Mouse (Mus musculus): ENCODE data around the gene Atp8a2. TPM values are rescaled to one million over a fixed set of nuclear protein-coding genes. Genes with fewer than 3 reads are reported as not detected.

Atp8a2 gene
- 2.7 TPM for polyA plus RNA-seq (2017; shearing (Covaris generic))

DNA sequence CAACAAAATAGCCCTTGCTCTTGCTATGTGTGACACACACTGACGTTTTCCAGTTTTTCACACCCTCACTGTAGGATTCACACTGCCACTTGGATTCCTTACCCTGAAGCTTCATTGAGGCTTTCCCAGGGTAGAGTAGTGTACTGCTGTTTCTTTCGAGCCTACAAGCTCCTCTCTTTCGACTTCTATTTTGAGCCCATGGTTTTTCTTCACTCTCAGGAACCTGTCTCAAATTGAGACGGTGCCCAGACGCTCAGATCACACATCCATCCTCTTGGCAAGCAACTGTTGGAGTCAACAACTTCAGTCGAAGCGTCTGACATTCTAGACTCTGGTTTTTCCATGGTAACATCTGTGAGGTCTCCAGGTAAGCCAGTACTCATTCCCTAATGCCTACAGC lies at the start of gene Atp8a2:
Gene Atp8a2, minus strand, starts transcription at position 296 of the 400 bp plus-strand sequence.

GRCm38 (mm10) chr14:59625158-59625805 lies 571.7 kb downstream of the Atp8a2 start, which contains the start of gene Shisa2:
TSS of gene Shisa2 (plus strand) at chr14:59625308.

DNA sequence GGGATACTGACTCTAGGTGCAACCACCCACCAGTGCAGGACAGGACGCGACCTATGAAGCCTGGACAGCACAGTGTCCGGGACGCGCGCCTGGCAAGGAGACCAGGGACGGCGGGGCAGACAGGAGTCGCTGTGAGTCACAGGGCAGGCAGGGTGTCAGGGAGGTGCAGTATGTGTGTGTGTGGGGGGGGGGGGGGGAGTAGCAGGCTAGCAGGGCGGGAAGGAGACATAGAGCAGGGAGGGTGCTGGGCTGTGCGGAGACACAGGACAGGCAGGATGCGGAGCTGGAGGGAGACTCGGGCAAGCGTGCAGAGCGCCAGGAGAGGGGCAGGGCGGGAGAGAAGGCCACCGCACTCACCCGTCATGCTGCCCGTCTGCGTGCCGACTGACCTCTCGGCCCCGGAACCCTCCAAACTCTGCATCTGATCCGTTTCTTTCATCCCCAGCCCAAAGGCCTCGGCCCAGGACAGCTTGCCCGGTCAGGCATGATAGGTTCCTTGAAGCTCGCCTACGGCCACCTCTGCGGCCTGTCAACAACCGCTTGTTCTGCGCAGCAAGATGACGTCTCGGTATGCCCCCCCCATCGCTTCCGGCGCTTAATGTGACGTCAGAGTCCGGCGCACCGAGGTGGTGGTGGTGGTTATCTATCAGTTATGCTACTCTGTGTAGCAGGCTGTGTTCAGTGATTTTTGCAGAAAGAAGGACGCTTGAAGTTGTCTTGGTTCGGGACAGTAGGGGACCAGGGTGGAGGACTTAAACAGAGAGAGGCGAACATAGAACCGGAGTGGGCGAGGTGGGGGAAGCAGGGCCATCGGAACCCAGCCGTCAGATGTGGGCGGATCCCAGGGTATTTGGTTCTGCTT lies 599.4 kb downstream of the Atp8a2 start, which contains the start of gene Cdadc1:
Gene Cdadc1, minus strand, starts transcription at position 562 of the 862 bp plus-strand sequence.

Other genes with a start within 250 kb of the Atp8a2 start
- not detected for gene Nupl1, start 54.3 kb upstream of the Atp8a2 start, polyA plus RNA-seq (2017; shearing (Covaris generic))
- gene Gm49336, start 54.3 kb upstream of the Atp8a2 start, polyA plus RNA-seq (2017; shearing (Covaris generic)), result 63.8 TPM
- gene Mtmr6, start 68.0 kb upstream of the Atp8a2 start, polyA plus RNA-seq (2017; shearing (Covaris generic)), result 88.1 TPM
- not detected for gene Amer2, start 176.1 kb upstream of the Atp8a2 start, polyA plus RNA-seq (2017; shearing (Covaris generic))

Data from CD4-positive, CD25-positive, alpha-beta regulatory T cell, adult 9 weeks (primary cell).